Mouse (Mus musculus) stomach, postnatal 0 days (tissue): ENCODE results near the gene Cct7. TPM values are rescaled to one million over a fixed set of nuclear protein-coding genes. Genes with fewer than 3 reads are reported as not detected.

Experiments
- ATAC-seq: fragments of 200-750 bp; cut with Nextera tagmentation; 2 replicates; pipeline ENCODE4 v1.8.0; 2017; ENCODE audit not compliant: low FRiP score, low TSS enrichment
- DNase-seq: peaks from one replicate; pipeline ENCODE4 v3.0.0-alpha.2; 2016; ENCODE audit warnings: low spot score
- H3K27ac ChIP-seq: fragments of 300-500 bp; sonication (generic); replicated peaks from 2 replicates; pipeline ENCODE4 v1.5.1; 2014; ENCODE audit warnings: mild to moderate bottlenecking, control low read depth
- H3K27me3 ChIP-seq: fragments of 300-500 bp; sonication (generic); 2 replicates; pipeline ENCODE4 v1.6.1; 2014; ENCODE audit warnings: low read length; ENCODE audit not compliant: control insufficient read depth, insufficient read depth
- H3K36me3 ChIP-seq: fragments of 300-500 bp; sonication (generic); 2 replicates; pipeline ENCODE4 v1.6.1; 2014; ENCODE audit warnings: low read length, mixed read lengths; ENCODE audit not compliant: control insufficient read depth, insufficient read depth
- H3K4me1 ChIP-seq: fragments of 300-500 bp; sonication (generic); replicated peaks from 2 replicates; pipeline ENCODE4 v1.6.1; 2014; ENCODE audit warnings: antibody characterized with exemption; ENCODE audit not compliant: control insufficient read depth, insufficient read depth
- H3K4me2 ChIP-seq: fragments of 300-500 bp; sonication (generic); replicated peaks from 2 replicates; pipeline ENCODE4 v1.6.1; 2014; ENCODE audit warnings: low read depth, mild to moderate bottlenecking, control low read depth, moderate library complexity
- H3K4me3 ChIP-seq: fragments of 300-500 bp; sonication (generic); 2 replicates; pipeline ENCODE4 v1.5.1; 2014; ENCODE audit warnings: low read depth, low read length, control low read depth
- H3K9ac ChIP-seq: fragments of 300-500 bp; sonication (generic); 2 replicates; pipeline ENCODE4 v1.6.1; 2014; ENCODE audit warnings: mild to moderate bottlenecking, low read length, control low read depth, mixed read lengths
- H3K9me3 ChIP-seq: fragments of 300-500 bp; sonication (generic); 2 replicates; pipeline ENCODE4 v1.6.1; 2016; ENCODE audit warnings: low read length; ENCODE audit not compliant: control insufficient read depth
- CTCF ChIP-seq: IDR thresholded peaks from 2 replicates; pipeline ENCODE4 v1.5.1; 2016; ENCODE audit warnings: antibody characterized with exemption, low read depth, mild to moderate bottlenecking, moderate library complexity
- EP300 ChIP-seq: optimal IDR thresholded peaks from 2 replicates; pipeline ENCODE3; 2016; ENCODE audit warnings: antibody characterized with exemption
- WGBS: fragments of 180-500 bp; shearing (Covaris S2); extraction: QIAGEN DNeasy Blood & Tissue Kit; methylation state at CpG from one replicate; pipeline ENCODE4 v1.1.7; 2014; 5-methylcytosine and 5-hydroxymethylcytosine counted together
- polyA plus RNA-seq: library from polyadenylated mRNA; unstranded; fragments of >200 nt; fragmentation: Nextera tagmentation; extraction: Ambion mirVana; gene quantifications from 2 replicates; pipeline ENCODE4 v1.2.1, GENCODE M21; 2015

Gene Cct7
- polyA plus RNA-seq, 1 experiment from 2014 or later, result 219 TPM

GRCm38 (mm10) chr6:85419150-85419549 is 32.2 kb upstream of the Cct7 start:
- no peaks in the 10 kb centered on the region for H3K27me3 ChIP-seq
- no peak overlapping the region for H3K9ac ChIP-seq
- H3K36me3 ChIP-seq, result no peaks in the 10 kb centered on the region
- ATAC-seq (no peak), DNase-seq (no peak)
- H3K4me1 ChIP-seq, result no peaks in the 10 kb centered on the region
- no peak for TF ChIP-seq CTCF
- TF ChIP-seq EP300, result no peak
- H3K4me3 ChIP-seq, result no peak overlapping the region
- H3K27ac ChIP-seq, result no peak overlapping the region
- H3K4me2 ChIP-seq, result no peak overlapping the region
- H3K9me3 ChIP-seq, result no peaks in the 10 kb centered on the region
- WGBS, result 67% methylated on average over 2 of the region's 2 CpGs

DNA sequence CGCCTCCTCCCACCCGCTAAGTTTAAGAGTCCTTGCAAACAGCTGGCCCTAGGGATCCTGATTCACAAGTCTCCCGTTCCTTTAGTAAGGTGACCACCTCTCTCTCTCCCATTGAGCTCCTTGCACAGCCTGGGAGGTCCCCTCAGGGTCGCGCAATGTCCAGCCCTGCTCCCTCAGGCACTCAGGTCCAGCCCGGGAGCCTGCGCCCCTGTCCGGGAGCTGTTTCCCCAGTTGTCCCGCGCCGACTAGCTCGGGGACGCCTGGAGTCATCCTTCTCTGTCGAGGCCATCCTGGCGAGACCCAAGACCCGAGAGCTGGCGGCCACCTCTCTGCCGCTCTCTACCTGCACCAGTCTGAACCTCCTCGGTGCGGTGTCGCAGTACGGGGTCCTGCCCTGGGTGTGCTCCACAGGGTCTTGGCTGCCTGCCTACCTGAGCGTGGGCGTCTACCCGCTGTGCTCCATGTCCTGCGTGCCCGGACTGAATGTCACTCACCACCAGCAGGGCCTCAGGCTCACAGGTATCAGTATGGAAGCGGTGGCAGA is 27.4 kb upstream of the Cct7 start, which contains the start of gene Noto:
Gene Noto, plus strand, starts transcription at position 51 of the 544 bp plus-strand sequence.
- DNase-seq, result no peak
- H3K27ac ChIP-seq, result no peak within 1 kb of the TSS
- H3K4me1 ChIP-seq, result no peaks in the 10 kb centered on the region

GRCm38 (mm10) chr6:85431274-85431841 is 20.0 kb upstream of the Cct7 start:
- Histone ChIP-seq H3K9me3 (no peaks in the 10 kb centered on the region), H3K4me1 (0 out of 2 replicates have a peak, but pooled peaks cover 2% of the 10 kb centered on the region), H3K27ac (no peak overlapping the region), H3K4me3 (peak overlapping the region; percentile 87), H3K4me2 (peak overlapping the region; percentile 99), H3K27me3 (no peaks in the 10 kb centered on the region), H3K9ac (no peak overlapping the region), H3K36me3 (no peaks in the 10 kb centered on the region)
- WGBS, result 40% methylated on average over 8 of the region's 8 CpGs
- TF ChIP-seq EP300 (no peak), CTCF (0 out of 2 replicates have a peak, but pooled peaks have one; percentile 15)
- ATAC-seq, result no peak
- no peak for DNase-seq

More for the DNA sequence above, 27.4 kb upstream of the Cct7 start, which contains the start of gene Noto:
- H3K4me2 ChIP-seq, result no peak within 1 kb of the TSS
- no peaks in the 10 kb centered on the region for H3K9me3 ChIP-seq
- ATAC-seq, result peak; percentile 55; the same call in 1 of the 2 replicates
- no peaks in the 10 kb centered on the region for H3K36me3 ChIP-seq
- no peak within 1 kb of the TSS for H3K4me3 ChIP-seq
- TF ChIP-seq CTCF, result no peak
- no peak within 1 kb of the TSS for H3K9ac ChIP-seq
- WGBS, result 15% methylated on average over 28 of the region's 28 CpGs
- no peaks in the 10 kb centered on the region for H3K27me3 ChIP-seq

DNA sequence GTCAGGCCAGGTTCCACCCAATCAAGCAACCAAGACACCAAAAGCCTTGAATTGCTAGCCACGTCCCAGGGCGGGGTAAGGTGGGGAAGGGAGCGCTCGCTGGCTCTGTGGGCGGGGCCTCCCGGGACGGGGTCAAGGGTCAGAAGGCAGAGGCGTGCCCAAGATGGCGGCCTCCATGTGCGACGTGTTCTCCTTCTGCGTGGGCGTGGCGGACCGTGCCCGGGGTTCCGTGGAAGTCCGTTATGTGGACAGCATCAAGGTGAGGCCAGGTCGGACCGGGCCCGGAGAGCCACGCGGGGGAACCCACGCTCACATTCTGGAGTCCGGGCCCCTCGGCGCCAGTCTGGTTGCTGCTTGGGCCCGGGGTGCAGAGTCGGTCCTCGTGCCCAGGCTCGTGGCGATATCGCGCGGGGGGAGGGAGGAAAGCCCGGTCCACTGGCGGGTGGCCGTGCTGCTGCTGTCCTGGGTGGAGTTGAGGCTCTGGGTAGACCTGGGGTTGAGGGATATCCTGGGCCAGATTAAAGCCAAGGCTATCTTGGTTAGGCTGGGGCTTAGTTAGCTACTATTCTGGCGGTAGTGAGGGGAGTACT is 19.4 kb upstream of the Cct7 start, which contains the start of gene Smyd5:
Gene Smyd5, plus strand, starts transcription at position 148 of the 590 bp plus-strand sequence.
- Histone ChIP-seq H3K36me3 (no peaks in the 10 kb centered on the region), H3K4me3 (peak within 1 kb of the TSS; percentile 87), H3K4me2 (peak within 1 kb of the TSS; percentile 99), H3K9me3 (no peaks in the 10 kb centered on the region), H3K27ac (no peak within 1 kb of the TSS), H3K9ac (peak within 1 kb of the TSS; percentile 72), H3K4me1 (0 out of 2 replicates have a peak, but pooled peaks cover 2% of the 10 kb centered on the region), H3K27me3 (no peaks in the 10 kb centered on the region)
- ATAC-seq, result peak; percentile 92
- WGBS, result under 1% methylated on average over 39 of the region's 39 CpGs
- peak; percentile 91 for DNase-seq
- no peak for TF ChIP-seq CTCF
- no peak for TF ChIP-seq EP300

- Histone ChIP-seq H3K9me3 (no peaks in the 10 kb centered on the region), H3K9ac (no peak overlapping the region), H3K36me3 (no peaks in the 10 kb centered on the region), H3K27ac (no peak overlapping the region), H3K4me1 (0 out of 2 replicates have a peak, but pooled peaks cover 2% of the 10 kb centered on the region), H3K27me3 (no peaks in the 10 kb centered on the region), H3K4me2 (no peak overlapping the region), H3K4me3 (no peak overlapping the region)
- TF ChIP-seq EP300 (no peak), CTCF (no peak)
- no peak for DNase-seq
- no peak for ATAC-seq
- WGBS, result 78% methylated on average over 5 of the region's 5 CpGs
Measured at GRCm38 (mm10) chr6:85433865-85434264, 17.4 kb upstream of the Cct7 start.

GRCm38 (mm10) chr6:85436204-85436603 is 15.1 kb upstream of the Cct7 start:
- WGBS, result 95% methylated on average over 1 of the region's 1 CpGs
- no peak for DNase-seq

More at GRCm38 (mm10) chr6:85436204-85436603, 15.1 kb upstream of the Cct7 start:
- ATAC-seq, result no peak
- no peaks in the 10 kb centered on the region for H3K9me3 ChIP-seq
- no peak overlapping the region for H3K9ac ChIP-seq
- no peak overlapping the region for H3K4me2 ChIP-seq
- peaks cover 7% of the 10 kb centered on the region; the same call in 1 of the 2 replicates for H3K36me3 ChIP-seq
- H3K4me3 ChIP-seq, result no peak overlapping the region
- 0 out of 2 replicates have a peak, but pooled peaks cover 2% of the 10 kb centered on the region for H3K4me1 ChIP-seq
- H3K27me3 ChIP-seq, result no peaks in the 10 kb centered on the region
- H3K27ac ChIP-seq, result no peak overlapping the region
- TF ChIP-seq EP300, result no peak
- TF ChIP-seq CTCF, result no peak
